In genomic region chr4:44560956-44561355, GRCm38 (mm10) we compare ENCODE assay signal across 30 mouse cellular contexts.
A peak's percentile ranks its signal among the peaks of the same experiment; 100 is the strongest.
DNase-seq lines count a peak whose midpoint lies in the region; ATAC-seq lines count a peak whose summit lies in the region.
"Had no signal": no experiment of that assay in that cellular context is flagged by ENCODE, and none has a peak within 500 bp of the region (broad histone marks: within the 10 kb centered on the region; RNA-seq: fewer than 3 reads in every experiment).

No protein-coding gene starts in this region.

- 40% methylated on average over 8 of the region's 8 CpGs for WGBS in forebrain, embryonic 12.5 days
- 65% methylated on average over 8 of the region's 8 CpGs for WGBS in forebrain, embryonic 10.5 days
- WGBS in neural tube, embryonic 11.5 days: 35% methylated on average over 8 of the region's 8 CpGs
- WGBS in neural tube, embryonic 15.5 days: 10% methylated on average over 8 of the region's 8 CpGs

- H3K36me3 ChIP-seq in forebrain, embryonic 12.5 days (replicated peaks): no peaks in the 10 kb centered on the region
- no peaks in the 10 kb centered on the region for H3K36me3 ChIP-seq in forebrain, embryonic 10.5 days (replicated peaks)
- no peaks in the 10 kb centered on the region for H3K36me3 ChIP-seq in neural tube, embryonic 11.5 days (ENCODE audit: control insufficient read depth, insufficient read depth, low read length)
- H3K36me3 ChIP-seq in neural tube, embryonic 15.5 days: no peaks in the 10 kb centered on the region
- H3K36me3 ChIP-seq: heart, embryonic 10.5 days; heart, embryonic 15.5 days; liver, embryonic 12.5 days had no signal

- H3K4me2 ChIP-seq in forebrain, embryonic 12.5 days: no peak overlapping the region
- no peak overlapping the region; the same call in 1 of the 2 replicates for H3K4me2 ChIP-seq in neural tube, embryonic 11.5 days (ENCODE audit: low read depth)
- H3K4me2 ChIP-seq in neural tube, embryonic 15.5 days: no peak overlapping the region
- H3K4me2 ChIP-seq: forebrain, embryonic 13.5 days; heart, embryonic 15.5 days; liver, embryonic 12.5 days had no signal

- H3K4me3 ChIP-seq in forebrain, embryonic 12.5 days (replicated peaks): no peak overlapping the region
- no peak overlapping the region for H3K4me3 ChIP-seq in forebrain, embryonic 10.5 days
- H3K4me3 ChIP-seq in neural tube, embryonic 11.5 days (ENCODE audit: low read depth, low read length): no peak overlapping the region
- H3K4me3 ChIP-seq in neural tube, embryonic 15.5 days (replicated peaks): no peak overlapping the region
- H3K4me3 ChIP-seq: erythroblast, embryonic 14.5 days; forebrain, embryonic 13.5 days; heart, embryonic 10.5 days; heart, embryonic 15.5 days; liver, embryonic 12.5 days; megakaryocyte, embryonic 14.5 days; myocyte had no signal

- no peak overlapping the region for H3K9ac ChIP-seq in forebrain, embryonic 12.5 days
- no peak overlapping the region for H3K9ac ChIP-seq in neural tube, embryonic 11.5 days (ENCODE audit: low read length)
- no peak overlapping the region for H3K9ac ChIP-seq in neural tube, embryonic 15.5 days (replicated peaks)
- H3K9ac ChIP-seq: forebrain, embryonic 13.5 days; heart, embryonic 15.5 days; liver, embryonic 12.5 days; liver, postnatal 0 days had no signal

- ATAC-seq in forebrain, embryonic 12.5 days (ENCODE audit: low FRiP score): no peak
- no peak for ATAC-seq in neural tube, embryonic 11.5 days (ENCODE audit: insufficient read depth, low FRiP score, low TSS enrichment)
- ATAC-seq in neural tube, embryonic 15.5 days (ENCODE audit: low FRiP score): no peak
- ATAC-seq: activated CD4-positive, CD25-positive, alpha-beta regulatory T cell, adult 4 months; forebrain, embryonic 13.5 days; intestine, embryonic 16.5 days; liver, embryonic 12.5 days; liver, postnatal 0 days; midbrain, embryonic 16.5 days had no signal

- peak overlapping the region; percentile 50; the same call in 1 of the 2 replicates for H3K27ac ChIP-seq in forebrain, embryonic 12.5 days
- H3K27ac ChIP-seq in forebrain, embryonic 10.5 days: no peak overlapping the region
- H3K27ac ChIP-seq in neural tube, embryonic 11.5 days (ENCODE audit: low read depth, low read length): peak overlapping the region; percentile 35; the same call in 1 of the 2 replicates
- H3K27ac ChIP-seq in neural tube, embryonic 15.5 days (replicated peaks): no peak overlapping the region
- H3K27ac ChIP-seq: forebrain, embryonic 13.5 days; heart, embryonic 10.5 days; heart, embryonic 15.5 days; kidney, postnatal 0 days; liver, embryonic 12.5 days had no signal

- intact Hi-C loops in left cerebral cortex, postnatal 36 days (cut with DNase I): no loop called here

- 0 out of 2 replicates have a peak, but pooled peaks cover 5% of the 10 kb centered on the region for H3K9me3 ChIP-seq in forebrain, embryonic 12.5 days
- no peaks in the 10 kb centered on the region for H3K9me3 ChIP-seq in forebrain, embryonic 10.5 days
- H3K9me3 ChIP-seq in neural tube, embryonic 11.5 days (ENCODE audit: control insufficient read depth, low read length): no peaks in the 10 kb centered on the region
- H3K9me3 ChIP-seq in neural tube, embryonic 15.5 days (replicated peaks): no peaks in the 10 kb centered on the region
- H3K9me3 ChIP-seq: forebrain, embryonic 13.5 days; heart, embryonic 10.5 days; heart, embryonic 15.5 days; liver, embryonic 12.5 days had no signal

- no peak for DNase-seq in forebrain, embryonic 10.5 days (ENCODE audit: extremely low spot score, low spot score)
- peak; percentile 48 for DNase-seq in neural tube, embryonic 11.5 days (ENCODE audit: low spot score)
- DNase-seq in mesoderm, embryonic 11.5 days (ENCODE audit: low read depth, low spot score): peak; percentile 48
- no peak for DNase-seq in left cerebral cortex, postnatal 36 days (ENCODE audit: low spot score in 2 of 2)
- no peak for DNase-seq in gastrocnemius, postnatal 4 days (ENCODE audit: low spot score in 2 of 2)
- DNase-seq: adrenal gland, adult 2 months; adrenal gland, postnatal 36 days; cerebellum, adult 2 months; cerebellum, postnatal 25 days; gastrocnemius, postnatal 10 days; kidney, adult 8-10 months; kidney, postnatal 4 days; left cerebral cortex, postnatal 4 days; liver, postnatal 0 days; lung, postnatal 4 days; right cerebral cortex, postnatal 14 days had no signal

- peaks cover 35% of the 10 kb centered on the region for H3K4me1 ChIP-seq in forebrain, embryonic 12.5 days
- peaks cover 36% of the 10 kb centered on the region for H3K4me1 ChIP-seq in forebrain, embryonic 10.5 days
- peaks cover 15% of the 10 kb centered on the region; the same call in 1 of the 2 replicates for H3K4me1 ChIP-seq in neural tube, embryonic 11.5 days (ENCODE audit: control insufficient read depth, insufficient read depth, low read length)
- H3K4me1 ChIP-seq in neural tube, embryonic 15.5 days: peaks cover 24% of the 10 kb centered on the region
- H3K4me1 ChIP-seq: liver, embryonic 12.5 days; megakaryocyte, embryonic 14.5 days had no signal

- peaks cover 84% of the 10 kb centered on the region for H3K27me3 ChIP-seq in forebrain, embryonic 12.5 days
- H3K27me3 ChIP-seq in forebrain, embryonic 10.5 days (ENCODE audit: poor library complexity, severe bottlenecking): peaks cover 92% of the 10 kb centered on the region
- peaks cover 9% of the 10 kb centered on the region; the same call in 1 of the 2 replicates for H3K27me3 ChIP-seq in neural tube, embryonic 11.5 days (ENCODE audit: control insufficient read depth, insufficient read depth, low read length)
- peaks cover 44% of the 10 kb centered on the region for H3K27me3 ChIP-seq in neural tube, embryonic 15.5 days (replicated peaks)
- H3K27me3 ChIP-seq: CH12.LX had no signal

Comparison
In these comparisons a context has a peak if more than half of its experiments do, and no peak if none do; other contexts are left out.
1. H3K27ac ChIP-seq: peak in forebrain, embryonic 12.5 days (single experiment) and neural tube, embryonic 11.5 days (single experiment); none in forebrain, embryonic 10.5 days (single experiment) and neural tube, embryonic 15.5 days (single experiment).
2. DNase-seq: peak in neural tube, embryonic 11.5 days (single experiment) and mesoderm, embryonic 11.5 days (single experiment); none in forebrain, embryonic 10.5 days (single experiment), left cerebral cortex, postnatal 36 days (0 of 2) and gastrocnemius, postnatal 4 days (0 of 2).